Mouse (Mus musculus): ENCODE results near the gene 2810006K23Rik. TPM values are rescaled to one million over a fixed set of nuclear protein-coding genes. Genes with fewer than 3 reads are reported as not detected.
"Not testable (repeated sequence)": the region's sequence is repeated elsewhere in the genome, so short reads cannot be mapped to it uniquely, and the experiment has no call there.

The 2810006K23Rik gene
- 10 to 100 TPM; 12.1 to 13.1 TPM for total RNA-seq (2021)

- intact Hi-C loops (cut with DNase I): no loop called here
- peak; percentile 99 to 100 for DNase-seq
These were observed at the start of gene 2810006K23Rik, which contains the start of gene Mphosph9 for GRCm38 (mm10) chr5:124327510-124328364. Gene 2810006K23Rik, plus strand, starts transcription at chr5:124328089. Gene Mphosph9, minus strand, starts transcription at chr5:124327972.

DNA sequence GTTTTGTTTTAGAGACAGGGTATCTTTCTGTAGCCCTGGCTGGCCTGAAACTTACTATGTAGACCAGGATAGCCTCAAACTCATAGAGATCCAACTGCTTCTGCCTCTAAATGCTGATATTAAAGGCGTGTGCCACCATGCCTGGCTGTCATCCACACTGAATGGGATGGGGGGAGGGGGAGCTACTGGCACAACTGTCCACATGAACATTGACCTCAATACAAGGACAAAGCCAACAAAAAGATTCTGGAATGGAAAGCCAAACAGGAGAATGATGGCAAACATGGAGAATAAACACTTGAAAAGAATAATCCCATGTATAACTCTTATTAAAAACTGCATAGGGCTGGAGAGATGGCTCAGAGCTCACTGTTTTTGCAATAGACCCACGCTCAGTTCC lies 45.0 kb upstream of the 2810006K23Rik start:
- DNase-seq: no peak
- intact Hi-C loops (cut with DNase I): no loop called here

DNA sequence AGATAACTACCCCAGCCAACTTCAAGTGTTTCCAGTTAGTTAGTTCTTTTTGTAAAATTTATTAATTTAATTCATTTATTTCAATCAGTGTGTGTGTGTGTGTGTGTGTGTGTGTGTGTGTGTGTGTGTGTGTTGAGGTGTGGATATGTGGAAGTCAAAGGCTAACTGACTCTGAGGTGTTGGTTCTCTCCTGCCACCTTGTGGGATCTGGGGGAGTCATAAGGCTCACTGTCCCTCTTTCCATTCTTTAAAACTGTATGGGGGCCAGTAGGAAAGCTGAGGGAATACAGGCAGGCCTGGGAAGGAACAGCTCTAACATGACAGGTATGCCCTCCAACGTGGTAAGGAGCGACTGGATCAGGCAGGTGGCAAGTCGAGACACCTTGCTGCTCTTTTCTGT lies 43.6 kb upstream of the 2810006K23Rik start:
- intact Hi-C loops (cut with DNase I): loop anchor here (1.0 kb wide), 1 partner anchor 122 kb away; no protein-coding TSS in a partner anchor
- peak; percentile 10 to 14 for DNase-seq

- no peak for DNase-seq
- intact Hi-C loops (cut with DNase I): no loop called here
These were observed 40.2 kb upstream of the 2810006K23Rik start for GRCm38 (mm10) chr5:124287616-124288247.

GRCm38 (mm10) chr5:124290216-124290615 lies 37.7 kb upstream of the 2810006K23Rik start:
- intact Hi-C loops (cut with DNase I): no loop called here
- DNase-seq: no peak

- intact Hi-C loops (cut with DNase I): no loop called here
- no peak for DNase-seq
These were observed 33.9 kb upstream of the 2810006K23Rik start for GRCm38 (mm10) chr5:124293967-124294366.

DNA sequence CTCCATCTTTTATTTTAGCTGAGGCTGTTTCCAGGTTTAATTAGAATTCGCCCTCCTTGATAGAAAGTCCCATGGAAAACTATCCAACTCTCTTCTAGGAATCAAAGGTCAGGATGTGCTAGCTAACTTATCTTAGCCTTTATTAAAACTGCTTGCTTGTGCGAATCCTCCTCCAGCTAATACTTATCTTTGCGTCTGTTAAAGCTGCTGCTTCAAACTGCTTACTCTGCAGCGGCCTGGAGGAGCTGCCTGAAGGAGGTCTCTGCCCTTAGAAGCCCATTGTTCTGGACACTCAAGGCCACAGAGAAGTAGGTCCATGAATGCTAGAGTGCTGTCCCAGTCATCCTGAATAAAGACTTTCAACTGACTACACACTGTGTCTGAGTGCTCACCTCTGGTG lies 31.4 kb upstream of the 2810006K23Rik start:
- DNase-seq: no peak
- intact Hi-C loops (cut with DNase I): no loop called here

GRCm38 (mm10) chr5:124299307-124299706 lies 28.6 kb upstream of the 2810006K23Rik start:
- intact Hi-C loops (cut with DNase I): not testable (repeated sequence)
- DNase-seq: peak; percentile 6 to 14

DNA sequence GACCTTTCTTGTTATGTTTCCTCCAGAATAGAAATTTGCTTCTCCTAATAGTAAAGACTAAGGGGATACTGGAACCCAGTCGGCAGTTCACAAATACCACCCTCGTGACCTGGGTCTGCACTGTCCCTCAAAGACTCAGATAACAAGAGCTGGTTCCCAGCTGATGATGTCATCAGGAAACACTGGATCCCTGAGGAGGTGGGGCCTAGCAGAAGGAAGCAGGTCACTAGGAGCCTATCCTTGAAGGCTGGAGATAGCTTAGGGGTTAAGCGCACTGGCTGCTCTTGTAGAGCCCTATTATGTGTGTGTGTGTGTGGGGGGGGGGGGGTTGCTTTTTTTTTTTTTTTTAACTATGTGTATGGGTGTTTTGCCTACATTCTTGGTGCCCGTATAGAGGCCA lies 27.8 kb upstream of the 2810006K23Rik start:
- intact Hi-C loops (cut with DNase I): no loop called here
- DNase-seq: no peak

DNA sequence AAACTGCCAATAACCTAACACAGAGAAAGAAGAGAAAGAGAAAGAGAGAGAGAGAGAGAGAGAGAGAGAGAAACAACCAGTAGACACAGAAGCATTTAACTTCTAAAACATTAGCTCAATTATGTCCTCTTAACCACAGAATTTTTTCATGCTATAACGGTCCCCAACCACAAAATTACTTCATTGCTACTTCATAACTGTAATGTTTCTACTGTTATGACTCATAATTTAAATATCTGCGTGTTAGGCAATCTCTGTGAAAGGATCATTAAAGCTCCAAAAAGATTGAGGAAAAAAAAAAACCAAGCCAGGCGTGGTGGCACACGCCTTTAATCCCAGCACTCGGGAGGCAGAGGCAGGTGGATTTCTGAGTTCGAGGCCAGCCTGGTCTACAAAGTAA lies 25.0 kb upstream of the 2810006K23Rik start:
- DNase-seq; intact Hi-C loops (cut with DNase I): not testable (repeated sequence)

DNA sequence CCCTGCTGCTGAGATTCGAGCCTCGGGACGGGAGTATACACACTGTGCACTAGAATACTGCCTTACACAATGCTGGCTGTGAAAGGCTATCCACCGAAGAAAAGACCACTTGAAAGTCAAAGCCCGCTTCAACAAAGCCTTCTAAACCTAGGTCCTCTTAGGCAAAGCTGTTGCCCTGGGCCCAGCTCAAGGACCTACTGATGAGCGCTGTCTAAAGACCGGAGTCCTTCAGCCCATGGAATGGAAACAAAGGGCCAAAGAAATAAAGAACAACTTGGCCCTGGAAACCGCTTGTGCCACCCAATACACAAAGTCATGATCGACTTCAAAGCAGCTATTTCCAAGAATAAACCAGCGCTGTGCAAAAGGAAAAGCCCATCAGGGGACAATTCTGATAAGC lies 18.7 kb upstream of the 2810006K23Rik start:
- no peak for DNase-seq
- intact Hi-C loops (cut with DNase I): no loop called here

GRCm38 (mm10) chr5:124310091-124310490 lies 17.8 kb upstream of the 2810006K23Rik start:
- intact Hi-C loops (cut with DNase I): no loop called here
- DNase-seq: no peak

GRCm38 (mm10) chr5:124315498-124315897 lies 12.4 kb upstream of the 2810006K23Rik start:
- no peak for DNase-seq

GRCm38 (mm10) chr5:124315941-124316340 lies 11.9 kb upstream of the 2810006K23Rik start:
- intact Hi-C loops (cut with DNase I): no loop called here

More at GRCm38 (mm10) chr5:124315498-124315897, 12.4 kb upstream of the 2810006K23Rik start:
- intact Hi-C loops (cut with DNase I): no loop called here

DNA sequence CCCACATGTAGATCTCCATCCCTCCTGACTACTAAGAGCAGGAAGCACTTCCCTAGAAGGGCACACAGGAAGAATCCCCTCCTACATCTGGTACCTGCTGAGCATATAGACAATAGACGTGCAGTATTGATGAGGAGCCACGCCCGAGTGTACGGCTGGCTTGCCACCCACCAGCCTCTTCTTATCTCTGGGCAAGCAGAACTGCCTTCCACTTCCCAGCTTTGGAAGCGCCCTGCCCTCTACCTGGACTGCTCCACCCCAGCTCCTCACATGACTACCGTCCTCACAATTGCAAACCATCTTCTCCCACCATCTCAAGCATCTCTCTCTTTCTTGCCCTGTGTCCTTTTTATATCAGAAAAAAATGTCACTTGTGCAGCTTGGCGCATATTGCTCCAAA lies 10.2 kb upstream of the 2810006K23Rik start:
- no peak for DNase-seq
- intact Hi-C loops (cut with DNase I): no loop called here

More at GRCm38 (mm10) chr5:124315941-124316340, 11.9 kb upstream of the 2810006K23Rik start:
- no peak for DNase-seq

DNA sequence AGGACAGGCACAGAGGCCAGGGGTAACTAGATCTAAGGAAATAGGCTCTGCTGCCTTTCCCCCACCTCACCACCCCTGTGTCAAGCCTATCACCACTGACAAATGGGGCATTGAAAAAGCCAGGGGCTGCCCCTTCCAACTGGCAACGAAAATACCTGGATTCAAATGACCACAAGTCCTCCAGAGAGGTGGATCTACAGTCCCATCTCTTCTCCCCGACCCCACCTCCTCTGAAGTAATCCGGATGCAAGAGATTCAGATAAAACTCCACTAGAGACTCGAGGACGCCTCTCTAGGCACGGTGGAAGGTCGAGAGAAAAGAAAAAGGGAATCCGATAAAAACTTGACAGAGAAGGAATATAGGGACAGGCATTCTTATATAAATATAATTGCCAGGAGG lies 1.1 kb upstream of the 2810006K23Rik start:
- intact Hi-C loops (cut with DNase I): no loop called here
- no peak for DNase-seq

- intact Hi-C loops (cut with DNase I): loop anchor here (2.0 kb wide), 1 partner anchor 21 kb away; no protein-coding TSS in a partner anchor
- DNase-seq: no peak
These were observed 2.2 kb downstream of the 2810006K23Rik start for GRCm38 (mm10) chr5:124330086-124330485.

GRCm38 (mm10) chr5:124334392-124334791 lies 6.5 kb downstream of the 2810006K23Rik start:
- intact Hi-C loops (cut with DNase I): no loop called here
- peak; percentile 46 to 58 for DNase-seq

GRCm38 (mm10) chr5:124337103-124337502 lies 9.2 kb downstream of the 2810006K23Rik start:
- no peak for DNase-seq
- intact Hi-C loops (cut with DNase I): no loop called here

GRCm38 (mm10) chr5:124337909-124338308 lies 10.0 kb downstream of the 2810006K23Rik start:
- DNase-seq: peak in 1 of 2 experiments; percentile 29
- intact Hi-C loops (cut with DNase I): no loop called here

DNA sequence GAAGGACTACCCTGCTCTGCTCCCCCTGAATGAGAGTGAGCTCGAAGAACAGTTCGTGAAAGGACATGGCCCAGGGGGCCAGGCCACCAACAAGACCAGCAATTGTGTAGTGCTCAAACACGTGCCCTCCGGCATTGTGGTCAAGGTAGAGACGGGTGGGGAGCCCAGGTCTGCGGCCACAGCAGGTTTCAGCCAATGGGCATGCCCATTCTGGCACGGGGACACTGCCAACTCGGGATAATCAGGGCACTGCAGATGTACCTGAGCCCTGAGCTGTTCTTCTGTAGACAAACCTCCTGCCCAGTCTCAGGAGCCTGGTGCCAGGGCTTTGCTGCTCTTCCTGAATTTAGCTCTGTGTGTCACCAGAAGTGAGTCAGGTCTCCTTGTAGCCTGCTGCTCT lies 10.9 kb downstream of the 2810006K23Rik start:
- intact Hi-C loops (cut with DNase I): no loop called here
- no peak for DNase-seq
